Mouse (Mus musculus) CH12.LX (cell line): ENCODE measurements at regions not wholly inside any gene's neighbourhood (a gene's known extent, or its start where the extent isn't known, plus 50 kb on each side); places are given as distances from the start of the nearest gene placed in this dataset.

ENCODE experiments used
- DNase-seq: peaks from one replicate; pipeline ENCODE4 v3.0.0-alpha.2; 2013; ENCODE audit errors: extremely low read depth
- H3K27ac ChIP-seq: 2 replicates; pipeline ENCODE4 v1.5.1; 2012; ENCODE audit warnings: low read depth, mild to moderate bottlenecking, control low read depth, moderate library complexity; ENCODE audit not compliant: insufficient read depth
- H3K27me3 ChIP-seq: replicated peaks from 2 replicates; pipeline ENCODE3; 2012; ENCODE audit warnings: inconsistent platforms
- H3K36me3 ChIP-seq, 2 experiments: replicated peaks in 1 of 2; 2 replicates each; pipeline versions ENCODE3 to v1.6.1; 2012; ENCODE audit warnings: inconsistent platforms in 1 of 2, low read length in 1 of 2, mild to moderate bottlenecking in 1 of 2, mixed read lengths in 1 of 2, moderate library complexity in 1 of 2; ENCODE audit not compliant: control insufficient read depth in 1 of 2, insufficient read depth in 1 of 2
- H3K4me1 ChIP-seq, 2 experiments: 2 replicates each; pipeline ENCODE4 v1.6.1; 2012; ENCODE audit warnings: inconsistent platforms in 1 of 2, moderate library complexity in 1 of 2; ENCODE audit not compliant: insufficient read depth in 2 of 2, control insufficient read depth in 1 of 2
- H3K4me2 ChIP-seq: 2 replicates; pipeline ENCODE4 v1.6.1; 2012; ENCODE audit warnings: low read depth, mild to moderate bottlenecking, control low read depth; ENCODE audit not compliant: poor library complexity, insufficient read depth, severe bottlenecking
- H3K4me3 ChIP-seq, 3 experiments: fragments of 150-350 bp in 1 of 3; sonication (generic) in 1 of 3; replicated peaks in 1 of 3; 2 replicates each; pipeline versions ENCODE3 to v1.5.1; 2011 to 2012; ENCODE audit warnings: low read depth in 2 of 3, low read length in 2 of 3, mild to moderate bottlenecking in 2 of 3, moderate library complexity in 2 of 3, control low read depth in 1 of 3, improper control_type of control experiment in 1 of 3, inconsistent platforms in 1 of 3, mixed read lengths in 1 of 3; ENCODE audit not compliant: poor library complexity in 1 of 3
- H3K79me2 ChIP-seq: replicated peaks from 2 replicates; pipeline ENCODE4 v1.6.1; 2012; ENCODE audit warnings: mild to moderate bottlenecking, moderate library complexity; ENCODE audit not compliant: control insufficient read depth, poor library complexity, insufficient read depth, severe bottlenecking; ENCODE audit errors: extremely low read depth
- H3K9ac ChIP-seq: 2 replicates; pipeline ENCODE4 v1.6.1; 2012; ENCODE audit warnings: low read depth, mild to moderate bottlenecking, control low read depth, moderate library complexity; ENCODE audit not compliant: insufficient read depth
- H3K9me3 ChIP-seq: replicated peaks from 2 replicates; pipeline ENCODE3; 2012; ENCODE audit warnings: low read length, inconsistent platforms, mixed read lengths
- CHD1 ChIP-seq: IDR thresholded peaks from 2 replicates; pipeline ENCODE4 v1.6.1; 2012; ENCODE audit warnings: low read depth, low read length, improper control_type of control experiment, inconsistent platforms
- CTCF ChIP-seq, 2 experiments: IDR thresholded peaks in 1 of 2; conservative IDR thresholded peaks in 1 of 2; 2 replicates each; pipeline ENCODE4 v1.5.1; 2011 to 2012; ENCODE audit warnings: low read depth in 2 of 2, low read length in 2 of 2, improper control_type of control experiment in 1 of 2, inconsistent platforms in 1 of 2, mild to moderate bottlenecking in 1 of 2, moderate library complexity in 1 of 2
- EP300 ChIP-seq: IDR thresholded peaks from 2 replicates; pipeline ENCODE4 v1.6.1; 2011; ENCODE audit warnings: low read length, improper control_type of control experiment
- ETS1 ChIP-seq: conservative IDR thresholded peaks from 2 replicates; pipeline ENCODE4 v1.6.1; 2012; ENCODE audit warnings: low read depth, mild to moderate bottlenecking, inconsistent platforms, low read length, improper control_type of control experiment, moderate library complexity
- GABPA ChIP-seq: IDR thresholded peaks from 2 replicates; pipeline ENCODE4 v1.6.1; 2012; ENCODE audit warnings: low read depth, low read length, improper control_type of control experiment, inconsistent platforms; ENCODE audit not compliant: insufficient replicate concordance
- HCFC1 ChIP-seq: IDR thresholded peaks from 2 replicates; pipeline ENCODE4 v1.6.1; 2012; ENCODE audit warnings: low read depth, mild to moderate bottlenecking, inconsistent platforms, low read length, improper control_type of control experiment
- MAFK ChIP-seq: IDR thresholded peaks from 2 replicates; pipeline ENCODE4 v1.6.1; 2011; ENCODE audit warnings: low read length, improper control_type of control experiment; ENCODE audit not compliant: insufficient replicate concordance
- MEF2A ChIP-seq: IDR thresholded peaks from 2 replicates; pipeline ENCODE4 v1.6.1; 2014; ENCODE audit warnings: low read depth, mild to moderate bottlenecking, inconsistent platforms, low read length, improper control_type of control experiment, borderline replicate concordance
- MXI1 ChIP-seq: IDR thresholded peaks from 2 replicates; pipeline ENCODE4 v1.6.1; 2011; ENCODE audit warnings: mild to moderate bottlenecking, low read depth, low read length, improper control_type of control experiment
- MYC ChIP-seq: IDR thresholded peaks from 2 replicates; pipeline ENCODE4 v1.6.1; 2011; ENCODE audit warnings: low read depth, mild to moderate bottlenecking, improper control_type of control experiment, low read length
- NELFE ChIP-seq: IDR thresholded peaks from 2 replicates; pipeline ENCODE4 v1.6.1; 2011; ENCODE audit warnings: low read depth, low read length, improper control_type of control experiment
- NRF1 ChIP-seq: IDR thresholded peaks from 2 replicates; pipeline ENCODE4 v1.6.1; 2014; ENCODE audit warnings: low read depth, mild to moderate bottlenecking, inconsistent platforms, low read length, improper control_type of control experiment, moderate library complexity
- RAD21 ChIP-seq: IDR thresholded peaks from 2 replicates; pipeline ENCODE4 v1.6.1; 2011; ENCODE audit warnings: low read depth, mild to moderate bottlenecking, low read length, improper control_type of control experiment, moderate library complexity
- SMC3 ChIP-seq: IDR thresholded peaks from 2 replicates; pipeline ENCODE4 v1.6.1; 2011; ENCODE audit warnings: low read depth, low read length, improper control_type of control experiment
- TCF12 ChIP-seq: IDR thresholded peaks from 2 replicates; pipeline ENCODE4 v1.6.1; 2014; ENCODE audit warnings: low read depth, mild to moderate bottlenecking, inconsistent platforms, low read length, improper control_type of control experiment
- UBTF ChIP-seq: IDR thresholded peaks from 2 replicates; pipeline ENCODE4 v1.6.1; 2012; ENCODE audit warnings: low read depth, mild to moderate bottlenecking, inconsistent platforms, low read length, improper control_type of control experiment, moderate library complexity
- USF1 ChIP-seq: IDR thresholded peaks from 2 replicates; pipeline ENCODE4 v1.6.1; 2014; ENCODE audit warnings: low read depth, mild to moderate bottlenecking, inconsistent platforms, low read length, improper control_type of control experiment
- USF2 ChIP-seq: conservative IDR thresholded peaks from 2 replicates; pipeline ENCODE4 v1.6.1; 2011; ENCODE audit warnings: low read depth, low read length, improper control_type of control experiment
- ZC3H11A ChIP-seq: IDR thresholded peaks from 2 replicates; pipeline ENCODE4 v1.6.1; 2012; ENCODE audit warnings: low read depth, mild to moderate bottlenecking, inconsistent platforms, low read length, improper control_type of control experiment
- ZNF384 ChIP-seq: IDR thresholded peaks from 2 replicates; pipeline ENCODE4 v1.6.1; 2012; ENCODE audit warnings: low read depth, low read length, improper control_type of control experiment, inconsistent platforms
- dilution Hi-C: fragments of 300-500 bp; cut with MboI; formaldehyde crosslinking; loops from 2 replicates; pipeline ENCODE4 v1.14.3; 2020; ENCODE audit warnings: low sequenced_read_pairs; ENCODE audit not compliant: extremely low pct_unique_long_range_greater_than_20kb, extremely low pct_ligation_motif_present
- in situ Hi-C: fragments of 300-500 bp; cut with MboI; formaldehyde crosslinking; loops from 3 replicates; pipeline ENCODE4 v1.14.3; 2019; ENCODE audit warnings: low sequenced_read_pairs, low pct_ligation_motif_present, low pct_unique_long_range_greater_than_20kb, mixed read lengths

GRCm38 (mm10) chr2:50687222-50687621, 390.6 kb upstream of the Mmadhc start:
- H3K4me2 ChIP-seq: peak overlapping the region; percentile 69; the same call in 1 of the 2 replicates

DNA sequence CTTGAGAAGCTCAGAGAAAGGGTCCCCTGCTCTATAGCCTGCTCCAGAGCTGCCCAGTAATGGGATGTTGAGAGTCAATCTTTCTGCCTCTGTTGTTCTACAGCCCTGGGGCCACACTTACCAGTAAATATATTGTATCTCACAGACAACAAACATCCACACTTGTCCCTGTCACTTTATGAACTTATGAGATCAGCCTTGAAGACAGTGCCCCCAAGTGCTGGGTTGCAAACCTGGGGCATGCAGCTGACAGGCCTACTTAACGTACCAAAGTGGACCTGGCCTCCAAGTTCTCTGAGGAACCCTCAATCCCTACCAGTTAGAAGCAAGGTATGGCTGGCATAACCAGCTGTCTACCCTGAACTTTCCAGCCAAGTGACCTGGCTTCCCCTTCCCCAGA, 380.9 kb upstream of the Mmadhc start:
- DNase-seq: no peak
- Histone ChIP-seq H3K79me2 (no peaks in the 10 kb centered on the region), H3K4me1 (no peaks in the 10 kb centered on the region), H3K27ac (no peak overlapping the region), H3K36me3 (no peaks in the 10 kb centered on the region), H3K4me3 (no peak overlapping the region), H3K27me3 (no peaks in the 10 kb centered on the region), H3K9ac (no peak overlapping the region), H3K4me2 (no peak overlapping the region), H3K9me3 (no peaks in the 10 kb centered on the region)
- dilution Hi-C loops: no loop called here
- no peak for TF ChIP-seq USF2
- no peak for TF ChIP-seq ZNF384
- TF ChIP-seq MEF2A: no peak
- TF ChIP-seq RAD21: peak; percentile 30
- peak in 1 of 2 experiments; percentile 36; a peak in 1 of 4 replicates for TF ChIP-seq CTCF (conservative IDR thresholded peaks at IDR 0.05 in 1 of 2, IDR thresholded peaks at IDR 0.05 in 1 of 2; ENCODE audit: low read depth in 2 of 2, low read length in 2 of 2)
- TF ChIP-seq SMC3: peak; percentile 22; the same call in 1 of the 2 replicates
- no peak for TF ChIP-seq USF1
- in situ Hi-C loops: no loop called here

More at GRCm38 (mm10) chr2:50687222-50687621, 390.6 kb upstream of the Mmadhc start:
- no peaks in the 10 kb centered on the region for H3K9me3 ChIP-seq
- H3K4me1 ChIP-seq: peaks cover 13 to 40% of the 10 kb centered on the region in 2 experiments
- no peaks in the 10 kb centered on the region for H3K79me2 ChIP-seq
- H3K36me3 ChIP-seq: no peaks in the 10 kb centered on the region
- in situ Hi-C loops (no loop called here), dilution Hi-C loops (no loop called here)
- TF ChIP-seq HCFC1 (no peak), RAD21 (no peak), TCF12 (no peak), ZC3H11A (no peak), EP300 (no peak; the same call in 1 of the 2 replicates), NELFE (no peak), MAFK (no peak), GABPA (no peak), SMC3 (no peak), UBTF (no peak), CHD1 (no peak), NRF1 (no peak), ETS1 (no peak), MXI1 (no peak), MYC (no peak)
- H3K4me3 ChIP-seq: peak overlapping the region in 1 of 3 experiments; percentile 20
- no peak for DNase-seq
- no peaks in the 10 kb centered on the region for H3K27me3 ChIP-seq
- peak overlapping the region; percentile 7 for H3K9ac ChIP-seq
- peak overlapping the region; percentile 90 for H3K27ac ChIP-seq
